Mouse (Mus musculus): ENCODE results near the gene Slc15a5. TPM values are rescaled to one million over a fixed set of nuclear protein-coding genes. Genes with fewer than 3 reads are reported as not detected.
"Not testable (repeated sequence)": the region's sequence is repeated elsewhere in the genome, so short reads cannot be mapped to it uniquely, and the experiment has no call there.

Slc15a5 gene
- not detected in 2 replicates for polyA plus RNA-seq (2016; fragmentation: Nextera tagmentation; extraction: Ambion mirVana)

DNA sequence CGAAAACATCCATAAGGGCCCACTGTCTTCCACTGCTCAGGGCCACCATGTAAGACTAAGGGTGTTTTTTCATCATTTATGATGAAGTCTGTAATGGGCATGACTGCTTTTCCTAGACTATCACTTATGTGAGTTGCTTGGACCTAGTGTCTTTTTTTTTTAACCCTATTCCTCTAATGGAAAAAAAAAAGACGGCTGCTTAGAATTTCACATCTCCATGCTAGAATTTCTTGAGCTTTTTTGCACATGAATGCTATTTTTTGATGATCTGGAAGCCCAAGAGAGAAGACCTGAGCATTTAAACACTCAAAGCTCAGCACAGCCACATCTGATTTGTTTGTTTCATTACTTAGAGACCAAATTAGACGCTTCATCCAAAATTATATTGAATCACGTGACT is at the start of gene Slc15a5:
TSS of gene Slc15a5 (minus strand) at position 101 of the 400 bp plus-strand sequence.
- Histone ChIP-seq H3K4me1 (peaks cover under 1% of the 10 kb centered on the region; the same call in 1 of the 2 replicates), H3K4me3 (no peak within 1 kb of the TSS), H3K9me3 (replicated peaks) (no peaks in the 10 kb centered on the region), H3K36me3 (no peaks in the 10 kb centered on the region), H3K27me3 (ENCODE audit: low read depth, poor library complexity, severe bottlenecking) (no peaks in the 10 kb centered on the region), H3K27ac (no peak within 1 kb of the TSS)
- 92% methylated on average over 4 of the region's 4 CpGs for WGBS
- DNase-seq (ENCODE audit: low spot score), result no peak

DNA sequence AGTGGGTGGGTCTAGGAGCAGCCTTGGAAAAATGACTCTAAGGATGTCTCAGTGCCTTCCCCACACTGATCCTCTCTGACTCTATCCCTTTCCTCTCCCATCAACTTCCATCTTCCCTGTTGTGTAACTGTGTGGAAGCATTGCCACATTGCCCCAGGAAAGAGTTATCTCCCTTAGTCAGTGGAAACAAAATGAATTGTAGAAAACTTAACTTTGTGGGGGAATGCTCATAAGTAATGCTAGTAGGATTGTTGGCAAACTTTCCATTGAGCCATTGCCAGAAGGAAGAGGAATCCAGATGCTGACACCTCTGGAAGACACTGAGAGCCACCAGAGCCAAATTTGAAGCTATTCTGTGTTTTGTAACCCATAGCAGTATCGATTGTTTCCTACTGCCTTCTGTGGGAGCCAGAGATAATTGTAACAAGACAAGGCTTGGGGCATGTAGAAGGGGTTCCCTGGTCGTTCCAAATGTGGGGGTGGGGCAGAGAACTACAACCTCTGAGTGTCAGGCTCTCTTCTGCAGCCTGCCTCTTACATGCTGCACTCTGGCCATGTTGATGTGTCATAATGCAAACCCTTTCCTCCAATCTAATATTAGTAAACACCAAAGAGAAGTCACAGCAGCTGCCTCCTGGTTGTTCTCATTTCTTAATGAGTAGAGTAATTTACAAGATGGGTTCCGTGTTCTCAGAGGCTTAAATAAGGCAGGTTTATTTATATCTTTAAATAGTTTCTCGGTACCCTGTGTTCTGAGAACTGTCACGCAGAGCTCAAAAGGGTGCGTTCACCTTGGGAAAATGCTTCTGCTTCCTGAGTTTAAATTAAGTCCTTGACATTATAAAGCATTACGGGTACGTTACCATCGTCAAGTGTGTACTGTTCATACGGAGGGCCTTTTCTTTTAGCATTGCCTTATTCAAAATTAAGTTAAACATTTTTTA is 48.9 kb upstream of the Slc15a5 start:
- H3K4me1 ChIP-seq, result no peaks in the 10 kb centered on the region
- H3K4me3 ChIP-seq, result no peak overlapping the region
- no peaks in the 10 kb centered on the region for H3K27me3 ChIP-seq (ENCODE audit: low read depth, poor library complexity, severe bottlenecking)
- DNase-seq (ENCODE audit: low spot score), result no peak
- WGBS, result 87% methylated on average over 10 of the region's 10 CpGs
- no peaks in the 10 kb centered on the region for H3K36me3 ChIP-seq
- H3K27ac ChIP-seq, result no peak overlapping the region
- no peaks in the 10 kb centered on the region for H3K9me3 ChIP-seq (replicated peaks)

DNA sequence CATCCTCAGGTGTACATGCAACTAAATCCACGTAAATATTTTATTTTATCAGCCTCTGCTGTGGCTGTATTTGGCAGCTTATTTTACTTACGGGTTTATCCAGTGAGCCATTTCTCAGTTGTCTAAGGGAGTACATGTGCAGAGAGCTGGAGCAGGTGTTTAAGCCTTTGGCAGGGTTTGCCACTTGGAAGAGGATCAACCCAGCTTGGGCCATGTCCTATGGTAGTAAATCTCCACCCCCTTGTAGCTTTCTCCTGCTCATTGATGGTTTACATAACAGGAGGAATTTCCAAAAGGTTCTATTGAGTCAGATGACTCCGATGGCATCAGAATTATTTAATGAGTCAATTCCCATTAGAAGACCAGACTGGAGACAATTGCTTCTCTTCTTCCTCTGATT is 37.8 kb upstream of the Slc15a5 start:
- DNase-seq (ENCODE audit: low spot score), result no peak
- H3K27ac ChIP-seq, result no peak overlapping the region
- H3K4me3 ChIP-seq, result no peak overlapping the region
- no peaks in the 10 kb centered on the region for H3K9me3 ChIP-seq (replicated peaks)
- H3K27me3 ChIP-seq (ENCODE audit: low read depth, poor library complexity, severe bottlenecking), result no peaks in the 10 kb centered on the region
- no peaks in the 10 kb centered on the region for H3K36me3 ChIP-seq
- WGBS, result 91% methylated on average over 3 of the region's 3 CpGs
- H3K4me1 ChIP-seq, result peaks cover 1% of the 10 kb centered on the region; the same call in 1 of the 2 replicates

DNA sequence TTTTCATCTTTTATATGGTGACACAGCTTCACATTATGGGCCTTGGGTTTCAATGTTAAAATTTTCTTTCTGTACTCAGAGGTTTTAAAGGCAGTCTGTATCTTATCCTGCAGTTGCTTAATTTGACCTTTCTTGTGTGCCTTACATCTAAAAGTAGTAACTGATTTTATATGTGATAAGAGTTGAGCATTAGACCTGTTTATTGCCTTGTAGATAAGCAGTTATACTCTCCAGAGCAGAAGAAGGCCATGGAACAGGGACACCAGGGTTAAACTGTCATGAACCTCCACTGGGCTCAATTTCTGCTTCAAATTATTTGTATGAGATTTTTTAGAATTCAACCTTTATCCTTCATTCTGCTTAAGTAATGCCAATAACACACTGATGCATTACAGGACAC is 24.8 kb upstream of the Slc15a5 start:
- Histone ChIP-seq H3K27me3 (ENCODE audit: low read depth, poor library complexity, severe bottlenecking) (no peaks in the 10 kb centered on the region), H3K4me1 (peaks cover 32% of the 10 kb centered on the region), H3K4me3 (no peak overlapping the region), H3K9me3 (replicated peaks) (no peaks in the 10 kb centered on the region), H3K27ac (no peak overlapping the region), H3K36me3 (no peaks in the 10 kb centered on the region)
- no peak for DNase-seq (ENCODE audit: low spot score)

DNA sequence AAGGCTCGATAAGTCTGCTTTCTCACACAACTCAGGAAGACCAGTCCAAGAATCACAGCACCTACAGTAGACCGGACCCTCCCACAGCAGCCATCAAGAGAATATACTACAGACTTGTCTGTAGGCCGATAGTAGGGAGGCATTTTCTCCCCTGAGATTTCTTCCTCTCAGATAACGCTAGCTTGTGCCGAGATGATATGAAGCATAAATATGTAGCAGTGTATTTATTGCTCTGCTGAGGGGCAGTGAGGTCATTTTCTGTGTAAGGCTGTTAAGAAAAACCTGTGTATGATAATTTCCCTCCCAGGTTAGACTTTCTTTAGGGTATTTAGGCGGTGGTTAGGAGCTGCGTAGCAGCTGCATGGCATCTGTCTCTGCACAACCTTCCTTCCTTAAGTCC is 23.2 kb upstream of the Slc15a5 start:
- 0 out of 2 replicates have a peak overlapping the region, but pooled peaks have one; percentile 25 for H3K27ac ChIP-seq
- DNase-seq (ENCODE audit: low spot score), result no peak
- no peak overlapping the region for H3K4me3 ChIP-seq
- no peaks in the 10 kb centered on the region for H3K27me3 ChIP-seq (ENCODE audit: low read depth, poor library complexity, severe bottlenecking)
- WGBS, result 88% methylated on average over 7 of the region's 7 CpGs
- no peaks in the 10 kb centered on the region for H3K36me3 ChIP-seq
- no peaks in the 10 kb centered on the region for H3K9me3 ChIP-seq (replicated peaks)
- peaks cover 29% of the 10 kb centered on the region for H3K4me1 ChIP-seq

DNA sequence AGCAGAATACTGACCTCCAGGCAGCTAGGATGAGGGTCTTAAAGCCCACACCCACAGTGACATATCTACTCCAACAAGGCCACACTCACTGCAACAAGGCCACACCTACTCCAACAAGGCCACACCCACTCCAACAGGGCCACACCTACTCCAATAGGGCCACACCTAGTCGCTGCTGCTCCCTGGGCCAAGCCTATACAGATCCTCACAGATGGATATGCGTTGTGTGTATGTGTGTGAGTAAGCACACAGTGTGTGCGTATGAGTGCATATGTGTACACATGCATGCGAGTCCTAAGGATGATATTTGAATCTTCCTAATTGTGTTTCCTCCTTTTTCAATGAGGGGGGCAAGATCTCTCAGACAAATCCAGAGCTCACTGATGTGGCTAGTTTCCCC is 22.1 kb upstream of the Slc15a5 start:
- WGBS, result 87% methylated on average over 4 of the region's 4 CpGs
- H3K4me3 ChIP-seq, result no peak overlapping the region
- H3K36me3 ChIP-seq, result no peaks in the 10 kb centered on the region
- H3K9me3 ChIP-seq (replicated peaks), result no peaks in the 10 kb centered on the region
- no peak overlapping the region for H3K27ac ChIP-seq
- H3K27me3 ChIP-seq (ENCODE audit: low read depth, poor library complexity, severe bottlenecking), result no peaks in the 10 kb centered on the region
- no peak for DNase-seq (ENCODE audit: low spot score)
- H3K4me1 ChIP-seq, result peaks cover 18% of the 10 kb centered on the region

DNA sequence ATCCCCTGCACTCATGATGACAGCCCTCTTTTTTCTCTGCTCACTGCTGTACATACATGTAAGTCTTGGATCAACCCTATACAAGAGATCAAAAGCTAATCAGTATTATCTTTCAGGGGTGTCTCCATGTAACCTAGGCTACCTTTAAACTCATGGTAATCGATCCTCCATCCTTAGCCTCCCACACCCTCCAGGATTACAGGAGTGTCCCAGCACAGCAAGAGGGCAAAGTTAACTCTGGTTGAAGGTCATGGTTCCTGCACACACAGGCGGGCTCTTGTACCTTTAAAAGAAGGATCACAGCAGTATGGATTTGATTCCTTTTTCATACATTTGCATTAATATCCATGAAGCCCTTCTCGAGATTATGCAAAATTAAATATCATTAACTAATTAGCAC is 19.9 kb upstream of the Slc15a5 start:
- DNase-seq (ENCODE audit: low spot score), result no peak
- WGBS, result 85% methylated on average over 3 of the region's 3 CpGs
- Histone ChIP-seq H3K9me3 (replicated peaks) (no peaks in the 10 kb centered on the region), H3K27ac (no peak overlapping the region), H3K27me3 (ENCODE audit: low read depth, poor library complexity, severe bottlenecking) (no peaks in the 10 kb centered on the region), H3K4me1 (peaks cover 7% of the 10 kb centered on the region; the same call in 1 of the 2 replicates), H3K36me3 (no peaks in the 10 kb centered on the region), H3K4me3 (no peak overlapping the region)

DNA sequence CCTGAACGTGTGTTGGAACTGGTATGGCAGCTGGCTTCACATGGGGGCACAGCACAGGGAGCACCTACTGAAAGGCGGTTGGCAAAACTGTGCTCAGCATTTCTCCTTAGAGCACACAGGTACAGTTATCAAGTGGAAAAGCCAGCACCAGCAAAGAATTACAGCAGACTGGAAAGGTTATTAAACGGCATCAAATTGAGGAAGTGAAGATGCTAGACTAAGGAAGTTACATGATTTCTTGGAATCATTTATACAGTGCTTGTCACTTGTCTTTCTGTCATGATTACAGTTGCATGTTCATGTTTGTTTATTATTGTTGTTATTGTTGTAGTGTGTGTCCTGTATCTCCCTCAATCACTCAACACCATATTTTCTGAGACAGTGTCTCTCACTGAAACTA is 15.3 kb upstream of the Slc15a5 start:
- Histone ChIP-seq H3K4me1 (no peaks in the 10 kb centered on the region), H3K27ac (no peak overlapping the region), H3K4me3 (no peak overlapping the region), H3K36me3 (no peaks in the 10 kb centered on the region), H3K9me3 (replicated peaks) (no peaks in the 10 kb centered on the region), H3K27me3 (ENCODE audit: low read depth, poor library complexity, severe bottlenecking) (no peaks in the 10 kb centered on the region)
- WGBS, result 93% methylated on average over 3 of the region's 3 CpGs
- no peak for DNase-seq (ENCODE audit: low spot score)

DNA sequence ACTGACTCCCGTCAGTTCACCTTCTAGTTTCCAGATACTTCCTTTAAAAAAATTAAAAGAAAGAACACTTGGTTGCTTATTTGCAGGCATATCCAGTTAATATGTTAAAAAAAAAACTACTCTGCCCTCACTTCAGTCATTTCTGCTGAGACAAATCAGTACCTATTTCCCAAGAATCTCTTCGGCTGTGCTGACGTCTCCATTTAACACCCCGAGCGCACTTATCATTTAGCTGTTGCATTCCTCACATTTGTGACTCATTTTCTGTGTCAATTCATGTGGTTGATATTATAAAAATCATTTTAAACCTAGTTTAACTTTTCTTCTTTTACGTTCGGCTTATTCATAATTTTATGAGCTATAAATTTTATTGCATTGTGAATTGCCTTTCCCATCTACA is 12.7 kb upstream of the Slc15a5 start:
- no peaks in the 10 kb centered on the region for H3K36me3 ChIP-seq

DNA sequence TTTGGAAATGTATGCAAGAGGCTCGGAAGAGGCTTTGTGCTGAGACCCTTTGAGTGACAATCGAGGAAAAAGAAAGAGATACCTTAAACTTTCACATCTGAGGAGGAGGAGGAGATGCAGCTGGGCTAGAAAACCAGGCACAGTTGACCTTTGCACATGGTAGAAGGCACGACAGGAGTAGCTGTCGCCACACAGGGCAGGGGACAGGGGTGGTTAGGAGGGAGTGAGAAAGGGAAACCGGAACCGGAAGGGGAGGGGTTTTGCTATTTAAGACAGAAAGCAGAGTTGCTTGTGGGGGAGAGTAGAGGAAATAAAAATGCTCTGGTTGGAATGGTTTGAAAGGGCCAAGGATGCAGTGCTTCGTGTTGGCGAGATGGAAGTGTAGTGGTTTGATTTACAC is 9.4 kb upstream of the Slc15a5 start:
- no peaks in the 10 kb centered on the region for H3K9me3 ChIP-seq (replicated peaks)
- H3K27ac ChIP-seq, result no peak overlapping the region
- peaks cover 4% of the 10 kb centered on the region; the same call in 1 of the 2 replicates for H3K4me1 ChIP-seq
- no peak overlapping the region for H3K4me3 ChIP-seq
- 75% methylated on average over 8 of the region's 8 CpGs for WGBS
- no peak for DNase-seq (ENCODE audit: low spot score)
- H3K27me3 ChIP-seq (ENCODE audit: low read depth, poor library complexity, severe bottlenecking), result no peaks in the 10 kb centered on the region
- no peaks in the 10 kb centered on the region for H3K36me3 ChIP-seq

More for the DNA sequence above, 12.7 kb upstream of the Slc15a5 start:
- Histone ChIP-seq H3K27me3 (ENCODE audit: low read depth, poor library complexity, severe bottlenecking) (no peaks in the 10 kb centered on the region), H3K27ac (no peak overlapping the region), H3K4me3 (no peak overlapping the region), H3K9me3 (replicated peaks) (no peaks in the 10 kb centered on the region), H3K4me1 (no peaks in the 10 kb centered on the region)
- no peak for DNase-seq (ENCODE audit: low spot score)
- WGBS, result 92% methylated on average over 7 of the region's 7 CpGs

DNA sequence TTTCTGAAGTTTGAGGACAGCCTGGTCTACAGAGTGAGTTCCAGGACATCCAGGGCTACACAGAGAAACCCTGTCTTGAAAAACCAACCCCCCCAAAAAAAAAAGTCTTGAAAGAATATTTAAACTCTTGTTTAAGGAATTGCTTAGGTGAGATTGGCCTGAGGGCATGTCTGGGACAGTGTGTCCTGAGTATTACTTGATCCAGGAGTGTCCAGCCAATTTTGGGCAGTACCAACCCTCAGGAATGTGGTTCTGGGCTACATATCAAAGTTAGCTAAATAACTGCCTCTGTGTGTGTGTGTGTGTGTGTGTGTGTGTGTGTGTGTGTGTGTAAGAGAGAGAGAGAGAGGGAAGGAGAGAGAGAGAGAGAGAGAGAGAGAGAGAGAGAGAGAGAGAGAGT is 6.7 kb upstream of the Slc15a5 start:
- not testable (repeated sequence) for H3K4me1 ChIP-seq; H3K27ac ChIP-seq; H3K9me3 ChIP-seq (replicated peaks); H3K36me3 ChIP-seq; H3K4me3 ChIP-seq; DNase-seq (ENCODE audit: low spot score); H3K27me3 ChIP-seq (ENCODE audit: low read depth, poor library complexity, severe bottlenecking)

DNA sequence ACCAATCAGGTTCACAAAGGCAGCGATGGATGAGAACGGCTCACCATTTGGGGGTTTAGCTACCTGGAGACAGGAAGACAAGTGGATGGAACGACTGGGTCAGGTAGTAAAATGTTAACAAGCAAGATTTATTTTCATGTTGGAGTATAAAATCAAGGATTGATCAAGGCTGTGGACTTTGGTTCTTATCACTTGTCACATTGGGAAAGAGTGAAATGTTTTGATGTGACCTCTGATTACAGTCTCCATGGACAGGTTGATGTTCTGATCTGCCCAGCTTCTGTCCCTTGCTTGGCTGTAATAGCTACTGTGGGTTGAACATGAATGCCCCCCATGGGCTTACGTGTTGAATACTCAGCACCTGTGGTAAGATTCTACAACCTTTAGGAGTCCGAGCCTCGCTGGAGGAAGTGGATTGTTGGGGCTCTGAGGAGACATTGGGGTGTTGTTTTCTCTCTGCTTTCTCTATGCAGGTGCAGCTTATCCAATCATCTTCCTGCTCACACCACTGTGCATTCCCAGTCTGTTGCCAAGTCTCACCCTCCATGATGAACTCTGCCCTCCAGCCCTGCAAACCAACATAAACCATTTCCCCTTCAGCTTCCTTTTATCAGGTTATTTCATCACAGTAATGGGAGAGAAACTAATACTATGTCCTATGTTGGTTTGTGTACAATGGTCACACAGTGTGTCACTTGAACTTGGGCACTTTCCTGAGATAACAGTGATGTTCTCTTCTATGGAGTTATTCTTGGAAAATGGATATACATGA is 1.2 kb upstream of the Slc15a5 start:
- DNase-seq (ENCODE audit: low spot score), result no peak
- no peaks in the 10 kb centered on the region for H3K36me3 ChIP-seq
- H3K4me1 ChIP-seq, result peaks cover 4% of the 10 kb centered on the region; the same call in 1 of the 2 replicates
- H3K27ac ChIP-seq, result no peak overlapping the region
- WGBS, result 89% methylated on average over 6 of the region's 6 CpGs
- no peak overlapping the region for H3K4me3 ChIP-seq
- no peaks in the 10 kb centered on the region for H3K9me3 ChIP-seq (replicated peaks)
- H3K27me3 ChIP-seq (ENCODE audit: low read depth, poor library complexity, severe bottlenecking), result no peaks in the 10 kb centered on the region

All from limb, embryonic 10.5 days (tissue).